Mouse (Mus musculus): ENCODE results near the gene Cybb.

DNA sequence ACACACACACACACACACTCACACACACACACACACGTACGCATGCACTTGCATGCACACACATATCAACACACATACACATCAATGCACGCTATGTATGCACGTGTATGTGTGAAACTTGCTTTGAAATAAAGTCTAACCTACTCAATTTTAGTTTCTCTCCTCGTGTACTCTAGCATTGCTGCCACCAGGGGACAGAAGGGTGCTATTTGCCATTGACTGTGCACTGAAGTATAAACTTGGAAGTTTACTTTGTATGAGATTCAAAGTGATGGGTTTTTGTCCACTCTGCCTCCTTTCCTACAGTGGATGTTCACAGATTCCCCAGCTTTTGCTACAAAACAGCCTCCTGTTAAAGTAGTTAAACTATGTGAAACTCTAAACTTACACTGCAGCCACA is 73.7 kb downstream of the Cybb start:
- TF ChIP-seq CTCF (IDR thresholded peaks at IDR 0.05; ENCODE audit: low read depth), result peak; percentile 45
- TF ChIP-seq EP300 (optimal IDR thresholded peaks at IDR 0.05), result no peak

All from stomach, postnatal 0 days (tissue).